In genomic region chr1:162254944-162255343, GRCm38 (mm10) we compare ENCODE assay signal across 9 mouse cellular contexts.
DNase-seq lines count a peak whose midpoint lies in the region; ATAC-seq lines count a peak whose summit lies in the region.
"Had no signal": no experiment of that assay in that cellular context is flagged by ENCODE, and none has a peak within 500 bp of the region (broad histone marks: within the 10 kb centered on the region; RNA-seq: fewer than 3 reads in every experiment).

No protein-coding gene starts in this region.

- H3K4me2 ChIP-seq in midbrain, embryonic 14.5 days (ENCODE audit: low read length), result no peak overlapping the region
- no peak overlapping the region for H3K4me2 ChIP-seq in embryonic facial prominence, embryonic 12.5 days (replicated peaks)
- no peak overlapping the region for H3K4me2 ChIP-seq in neural tube, embryonic 15.5 days

- ATAC-seq in midbrain, embryonic 14.5 days (ENCODE audit: low FRiP score, low TSS enrichment), result no peak
- no peak for ATAC-seq in embryonic facial prominence, embryonic 12.5 days (ENCODE audit: insufficient number of reproducible peaks, insufficient read depth, low FRiP score, low TSS enrichment)
- 0 out of 2 replicates have a peak, but pooled peaks have one; percentile 75 for ATAC-seq in neural tube, embryonic 15.5 days (ENCODE audit: low FRiP score)
- ATAC-seq in frontal cortex, adult (ENCODE audit: low TSS enrichment), result no peak

- intact Hi-C loops in left cerebral cortex, postnatal 10 days (cut with DNase I), result no loop called here

- peaks cover 5% of the 10 kb centered on the region; the same call in 1 of the 2 replicates for H3K4me1 ChIP-seq in midbrain, embryonic 14.5 days (ENCODE audit: control insufficient read depth, insufficient read depth, low read length)
- peaks cover 5% of the 10 kb centered on the region for H3K4me1 ChIP-seq in midbrain, embryonic 10.5 days
- peaks cover 34% of the 10 kb centered on the region for H3K4me1 ChIP-seq in embryonic facial prominence, embryonic 12.5 days
- H3K4me1 ChIP-seq in limb, embryonic 10.5 days, result peaks cover 44% of the 10 kb centered on the region
- peaks cover 4% of the 10 kb centered on the region; the same call in 1 of the 2 replicates for H3K4me1 ChIP-seq in neural tube, embryonic 15.5 days

- no peak overlapping the region for H3K27ac ChIP-seq in midbrain, embryonic 14.5 days (replicated peaks; ENCODE audit: low read depth, low read length)
- H3K27ac ChIP-seq in midbrain, embryonic 10.5 days (replicated peaks), result no peak overlapping the region
- peak overlapping the region; percentile 80 for H3K27ac ChIP-seq in embryonic facial prominence, embryonic 12.5 days
- H3K27ac ChIP-seq in limb, embryonic 10.5 days, result peak overlapping the region; percentile 84
- H3K27ac ChIP-seq in neural tube, embryonic 15.5 days (replicated peaks), result no peak overlapping the region

- H3K27me3 ChIP-seq in midbrain, embryonic 14.5 days (ENCODE audit: control insufficient read depth, insufficient read depth, low read length), result no peaks in the 10 kb centered on the region
- no peaks in the 10 kb centered on the region for H3K27me3 ChIP-seq in midbrain, embryonic 10.5 days (ENCODE audit: low read depth, poor library complexity, severe bottlenecking)
- H3K27me3 ChIP-seq in embryonic facial prominence, embryonic 12.5 days, result no peaks in the 10 kb centered on the region
- H3K27me3 ChIP-seq in limb, embryonic 10.5 days (ENCODE audit: low read depth, poor library complexity, severe bottlenecking), result no peaks in the 10 kb centered on the region
- no peaks in the 10 kb centered on the region for H3K27me3 ChIP-seq in neural tube, embryonic 15.5 days (replicated peaks)

- no peak overlapping the region for H3K9ac ChIP-seq in midbrain, embryonic 14.5 days (replicated peaks; ENCODE audit: low read length)
- no peak overlapping the region for H3K9ac ChIP-seq in embryonic facial prominence, embryonic 12.5 days
- no peak overlapping the region for H3K9ac ChIP-seq in neural tube, embryonic 15.5 days (replicated peaks)

- no peak overlapping the region for H3K4me3 ChIP-seq in midbrain, embryonic 14.5 days (replicated peaks; ENCODE audit: low read depth, low read length)
- no peak overlapping the region for H3K4me3 ChIP-seq in midbrain, embryonic 10.5 days
- H3K4me3 ChIP-seq in embryonic facial prominence, embryonic 12.5 days, result no peak overlapping the region
- no peak overlapping the region for H3K4me3 ChIP-seq in limb, embryonic 10.5 days
- no peak overlapping the region for H3K4me3 ChIP-seq in neural tube, embryonic 15.5 days (replicated peaks)

- no peaks in the 10 kb centered on the region for H3K9me3 ChIP-seq in midbrain, embryonic 14.5 days (ENCODE audit: control insufficient read depth, low read length)
- H3K9me3 ChIP-seq in midbrain, embryonic 10.5 days (replicated peaks), result no peaks in the 10 kb centered on the region
- no peaks in the 10 kb centered on the region for H3K9me3 ChIP-seq in embryonic facial prominence, embryonic 12.5 days
- H3K9me3 ChIP-seq in limb, embryonic 10.5 days (replicated peaks), result no peaks in the 10 kb centered on the region
- H3K9me3 ChIP-seq in neural tube, embryonic 15.5 days (replicated peaks), result no peaks in the 10 kb centered on the region

- 35% methylated on average over 5 of the region's 5 CpGs for WGBS in midbrain, embryonic 14.5 days
- 53% methylated on average over 5 of the region's 5 CpGs for WGBS in midbrain, embryonic 10.5 days
- WGBS in embryonic facial prominence, embryonic 12.5 days, result 17% methylated on average over 5 of the region's 5 CpGs
- 14% methylated on average over 5 of the region's 5 CpGs for WGBS in limb, embryonic 10.5 days
- 29% methylated on average over 5 of the region's 5 CpGs for WGBS in neural tube, embryonic 15.5 days

- no peaks in the 10 kb centered on the region for H3K36me3 ChIP-seq in midbrain, embryonic 14.5 days (ENCODE audit: control insufficient read depth, insufficient read depth, low read length)
- no peaks in the 10 kb centered on the region for H3K36me3 ChIP-seq in midbrain, embryonic 10.5 days
- H3K36me3 ChIP-seq in embryonic facial prominence, embryonic 12.5 days, result no peaks in the 10 kb centered on the region
- H3K36me3 ChIP-seq in limb, embryonic 10.5 days, result no peaks in the 10 kb centered on the region
- H3K36me3 ChIP-seq in neural tube, embryonic 15.5 days, result 0 out of 2 replicates have a peak, but pooled peaks cover 3% of the 10 kb centered on the region

- DNase-seq in midbrain, embryonic 14.5 days, result peak; percentile 23
- DNase-seq in midbrain, embryonic 10.5 days (ENCODE audit: low spot score), result no peak
- peak; percentile 57 for DNase-seq in limb, embryonic 10.5 days (ENCODE audit: low spot score)
- DNase-seq in left cerebral cortex, postnatal 10 days (ENCODE audit: extremely low spot score in 1 of 2, low spot score in 2 of 2), result no peak
- no peak for DNase-seq in spleen, postnatal 10 days (ENCODE audit: low spot score in 2 of 2)
- DNase-seq: lung, postnatal 10 days had no signal

Comparison
In these comparisons a context has a peak if more than half of its experiments do, and no peak if none do; other contexts are left out.
1. DNase-seq: peak in midbrain, embryonic 14.5 days (single experiment) and limb, embryonic 10.5 days (single experiment); none in midbrain, embryonic 10.5 days (single experiment), left cerebral cortex, postnatal 10 days (0 of 2) and spleen, postnatal 10 days (0 of 2).
2. H3K27ac ChIP-seq: peak in embryonic facial prominence, embryonic 12.5 days (single experiment) and limb, embryonic 10.5 days (single experiment); none in midbrain, embryonic 14.5 days (single experiment), midbrain, embryonic 10.5 days (single experiment) and neural tube, embryonic 15.5 days (single experiment).